Mouse (Mus musculus): Measurements from ENCODE around the gene Fibp.
"Not testable (repeated sequence)": the region's sequence is repeated elsewhere in the genome, so short reads cannot be mapped to it uniquely, and the experiment has no call there.

GRCm38 (mm10) chr19:5489721-5490120, 29.3 kb downstream of the Fibp start:
- not testable (repeated sequence) for TF ChIP-seq CTCF (IDR thresholded peaks at IDR 0.05; ENCODE audit: borderline replicate concordance, insufficient read depth, low read depth, low read length); POLR2A (IDR thresholded peaks at IDR 0.05; ENCODE audit: borderline replicate concordance, insufficient read depth, low read length)
